Mouse (Mus musculus) thymus, postnatal 0 days (tissue): ENCODE results near the gene Sult5a1. TPM values are rescaled to one million over a fixed set of nuclear protein-coding genes. Genes with fewer than 3 reads are reported as not detected.
A peak's percentile ranks its signal among the peaks of the same experiment; 100 is the strongest.
"Not testable (repeated sequence)": the region's sequence is repeated elsewhere in the genome, so short reads cannot be mapped to it uniquely, and the experiment has no call there.

Experiments
- DNase-seq: peaks from one replicate; pipeline ENCODE4 v3.0.0-alpha.2; 2015; ENCODE audit warnings: low spot score
- polyA plus RNA-seq: library from polyadenylated mRNA; unstranded; fragments of >200 nt; fragmentation: Nextera tagmentation; extraction: Ambion mirVana; gene quantifications from 2 replicates; pipeline ENCODE4 v1.2.1, GENCODE M21; 2015

Gene Sult5a1
- polyA plus RNA-seq, 1 experiment from 2014 or later = 3.8 TPM

DNA sequence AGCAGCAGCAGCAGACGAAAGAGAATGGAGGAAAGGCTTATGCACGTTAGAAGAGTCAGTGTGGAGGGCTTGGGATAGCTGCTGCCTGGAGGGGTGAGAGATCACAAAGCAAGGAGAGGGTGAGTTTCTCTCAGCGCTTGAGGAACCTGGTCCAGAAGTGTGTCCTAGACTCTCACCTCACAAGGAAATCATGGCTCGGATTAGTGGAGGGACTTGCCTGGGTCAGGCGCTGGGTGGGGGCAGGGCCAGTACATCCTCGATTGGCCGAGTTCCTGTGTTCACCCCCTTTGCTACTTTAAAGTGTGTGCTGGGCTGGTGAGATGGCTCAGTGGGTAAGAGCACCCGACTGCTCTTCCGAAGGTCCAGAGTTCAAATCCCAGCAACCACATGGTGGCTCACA is 22.3 kb downstream of the Sult5a1 start:
- DNase-seq = no peak

DNA sequence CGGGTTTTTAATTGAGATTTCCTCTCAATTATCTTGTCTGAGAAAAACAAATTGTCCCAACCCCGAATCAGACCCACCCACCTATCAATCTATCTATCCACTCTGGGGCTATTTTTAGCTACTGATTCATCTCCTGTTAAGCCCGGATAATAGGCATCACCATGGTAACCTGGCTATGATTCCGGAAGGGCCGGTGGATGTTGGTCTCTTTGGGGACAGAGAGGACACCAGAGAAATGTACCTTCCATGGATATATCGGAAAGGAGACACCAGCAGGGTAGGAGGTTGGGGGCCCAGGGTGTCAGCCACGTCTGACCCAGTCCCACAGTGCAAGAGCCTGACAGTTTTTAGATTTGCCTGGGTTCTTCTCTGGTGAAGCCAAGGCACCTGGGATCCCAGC is 22.7 kb downstream of the Sult5a1 start:
- DNase-seq = no peak

DNA sequence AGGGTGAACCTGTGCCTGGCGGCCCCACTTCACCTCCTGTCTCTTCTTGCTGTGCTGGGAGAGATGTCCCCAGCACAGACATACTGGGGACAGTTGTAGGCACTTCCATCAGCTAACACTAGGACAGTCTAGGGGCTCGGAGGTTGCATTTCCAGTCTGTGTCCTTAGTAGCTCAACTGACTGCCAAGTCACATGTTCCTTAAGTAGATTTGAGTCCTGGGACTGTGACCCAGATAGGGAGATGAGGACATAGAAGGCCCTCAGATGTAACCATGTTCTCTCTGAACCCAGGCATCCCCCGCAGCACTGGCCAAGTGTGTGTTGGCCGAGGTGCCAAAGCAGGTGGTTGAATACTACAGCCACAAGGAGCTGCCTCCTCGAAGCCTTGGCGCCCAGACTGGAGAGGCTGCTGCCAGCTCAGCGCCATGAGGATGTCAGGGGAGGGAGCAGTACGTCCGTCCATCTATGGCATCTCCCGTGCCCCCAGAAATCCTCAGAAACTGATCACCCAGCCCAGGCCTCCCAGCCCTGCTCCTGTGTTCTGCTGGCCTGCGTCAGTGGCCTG is 23.9 kb downstream of the Sult5a1 start:
- DNase-seq = no peak

DNA sequence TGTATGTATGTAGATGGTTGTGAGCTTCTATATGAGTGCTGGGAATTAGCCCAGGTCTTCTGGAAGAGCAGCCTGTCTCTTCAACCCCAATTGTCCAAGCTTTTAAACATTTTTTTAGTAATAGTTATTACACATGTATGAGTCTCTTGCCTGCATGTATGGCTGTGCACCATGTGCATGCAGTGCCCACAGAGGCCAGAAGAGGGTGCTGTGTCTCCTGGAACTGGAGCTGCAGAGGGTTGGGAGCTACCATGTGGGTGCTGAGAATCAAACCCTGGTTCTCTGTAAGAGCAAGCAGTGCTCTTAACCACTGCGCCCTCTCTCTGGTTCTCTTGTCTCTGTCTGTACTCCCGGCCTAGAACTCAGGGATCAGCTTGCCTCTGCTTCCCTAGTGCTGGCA is 25.2 kb downstream of the Sult5a1 start:
- DNase-seq = no peak

DNA sequence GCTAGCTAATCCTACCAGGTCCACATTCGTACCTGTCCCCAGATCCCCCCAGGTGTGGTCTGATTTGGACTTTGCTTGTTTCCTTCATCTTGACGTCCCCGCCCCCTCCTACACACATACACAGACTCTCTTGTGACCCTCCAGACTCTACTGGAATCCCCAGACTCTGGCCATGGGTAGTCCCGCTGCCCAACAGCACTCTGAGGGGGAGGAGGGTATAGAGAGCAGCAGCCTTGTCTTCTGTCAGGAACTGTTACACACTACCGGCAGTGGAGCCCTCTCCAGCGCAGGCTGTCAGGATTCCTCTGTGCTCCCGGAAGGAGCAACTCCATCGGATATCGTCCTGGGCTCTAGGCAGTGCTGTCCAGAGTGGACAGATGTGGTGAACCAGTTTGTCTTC is 27.1 kb downstream of the Sult5a1 start:
- DNase-seq = no peak

DNA sequence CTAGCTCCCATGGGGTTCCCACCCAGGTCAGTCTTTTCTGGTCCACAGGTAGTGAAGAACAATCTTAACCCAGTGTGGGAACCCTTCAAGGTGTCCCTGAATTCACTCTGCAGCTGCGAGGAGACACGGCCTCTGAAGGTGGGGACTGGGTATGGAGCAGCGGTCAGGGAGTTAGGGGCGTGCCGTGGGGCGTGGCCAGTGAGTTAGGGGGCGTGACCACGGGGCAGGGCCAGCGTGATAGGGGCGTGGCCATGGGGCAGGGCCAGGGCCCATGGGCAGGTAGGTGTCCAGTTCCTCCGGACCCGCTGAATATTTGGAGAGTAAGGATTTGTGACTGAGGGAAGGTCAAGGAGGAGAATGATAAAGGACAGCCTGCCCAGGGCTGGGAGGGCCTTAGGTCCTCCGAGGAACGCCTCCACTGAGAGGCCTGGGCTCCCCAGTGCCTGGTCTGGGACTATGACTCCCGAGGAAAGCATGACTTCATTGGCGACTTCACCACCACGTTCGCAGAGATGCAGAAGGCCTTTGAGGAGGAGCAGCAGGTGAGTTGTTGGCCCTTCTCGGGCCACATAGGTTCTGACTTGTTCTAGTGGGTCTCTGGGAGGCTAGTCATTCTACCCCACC is 31.8 kb downstream of the Sult5a1 start:
- DNase-seq = no peak

DNA sequence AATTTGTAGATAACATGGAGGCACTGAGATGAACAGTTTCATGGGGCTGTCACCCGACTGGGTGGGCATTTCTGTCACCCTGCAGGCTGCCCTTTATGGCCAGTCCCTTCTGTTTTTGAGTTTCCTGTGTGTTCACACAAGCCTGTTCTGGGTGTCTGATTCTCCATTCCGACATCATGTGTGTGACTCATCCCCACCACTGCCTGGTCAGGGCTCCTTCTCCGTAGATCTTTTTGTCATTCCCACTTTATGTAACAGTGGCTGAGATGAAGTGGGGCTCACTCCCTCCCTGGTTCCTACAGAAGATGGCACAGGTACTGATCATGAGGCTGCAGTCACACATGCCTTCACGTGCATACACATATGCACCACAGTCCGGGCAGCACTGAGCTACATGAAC is 35.4 kb downstream of the Sult5a1 start:
- DNase-seq = no peak

DNA sequence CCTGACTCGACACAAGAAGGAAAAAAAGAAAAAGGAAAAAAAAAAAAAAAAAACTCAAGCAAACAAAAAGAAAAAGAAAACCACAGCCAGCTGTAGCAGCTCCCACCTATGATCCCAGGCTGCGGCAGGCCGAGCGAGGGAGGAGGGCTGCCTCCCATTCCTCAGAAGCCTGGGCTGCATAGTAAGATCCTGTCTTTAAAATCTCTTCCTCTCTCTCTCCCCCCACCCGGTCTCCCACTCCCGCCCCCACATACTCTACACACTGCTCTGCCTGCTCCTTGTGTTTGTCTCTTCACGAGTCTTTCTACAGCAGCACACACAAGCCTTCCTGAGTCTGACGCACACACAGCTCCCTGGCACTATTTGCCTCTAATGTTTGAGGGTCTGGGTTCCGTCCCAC is 36.1 kb downstream of the Sult5a1 start:
- DNase-seq = no peak

DNA sequence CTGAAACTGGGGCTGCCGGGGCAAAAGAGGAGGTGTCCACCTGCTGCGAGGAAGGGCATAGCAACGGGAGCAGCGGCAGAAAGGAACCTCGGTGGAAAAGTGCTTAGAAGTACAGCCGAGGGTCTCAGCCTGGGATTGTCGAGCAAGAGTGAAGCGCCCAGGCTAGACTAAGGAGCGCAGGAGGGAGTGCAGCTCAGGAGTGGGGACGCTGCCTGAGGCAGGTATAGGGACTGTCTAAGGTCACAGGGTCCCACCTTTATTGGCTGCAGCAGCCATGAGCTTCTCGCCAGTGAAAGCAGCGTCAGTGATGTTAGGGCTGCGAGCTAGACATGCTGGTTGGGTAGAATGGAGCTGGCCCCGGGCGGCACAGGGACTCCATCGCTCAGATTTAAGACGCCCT is 40.4 kb downstream of the Sult5a1 start:
- no peak for DNase-seq

DNA sequence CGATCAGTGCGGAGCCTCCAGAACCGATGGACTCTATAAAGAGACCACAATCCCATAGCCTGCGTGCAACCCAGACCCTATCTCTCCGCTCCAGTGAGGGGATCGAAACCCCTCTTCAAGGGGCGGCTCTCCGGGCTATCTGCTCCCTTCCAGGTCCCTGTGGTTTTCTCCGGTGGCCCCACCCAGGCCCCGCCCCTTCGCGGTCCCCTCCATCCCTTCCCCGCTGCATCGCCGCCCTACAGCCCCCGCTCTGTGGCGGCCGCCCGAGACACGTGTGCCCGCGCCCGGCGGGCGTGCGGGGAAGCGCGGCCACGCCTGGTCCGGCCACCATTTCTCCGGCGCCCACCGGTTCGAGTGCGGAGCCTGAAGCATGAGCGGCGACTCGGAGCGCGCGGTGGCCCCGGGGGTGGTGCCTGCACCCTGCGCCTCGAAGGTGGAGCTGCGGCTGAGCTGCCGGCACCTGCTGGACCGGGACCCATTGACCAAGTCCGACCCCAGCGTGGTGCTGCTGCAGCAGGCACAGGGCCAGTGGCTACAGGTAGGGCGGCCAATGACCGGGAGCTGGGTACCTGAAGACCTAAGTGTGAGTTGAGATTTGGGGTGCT is 40.9 kb downstream of the Sult5a1 start, which contains the start of gene Cpne7:
Gene Cpne7 (plus strand): TSS at position 248 of the 605 bp plus-strand sequence.
- DNase-seq = no peak

DNA sequence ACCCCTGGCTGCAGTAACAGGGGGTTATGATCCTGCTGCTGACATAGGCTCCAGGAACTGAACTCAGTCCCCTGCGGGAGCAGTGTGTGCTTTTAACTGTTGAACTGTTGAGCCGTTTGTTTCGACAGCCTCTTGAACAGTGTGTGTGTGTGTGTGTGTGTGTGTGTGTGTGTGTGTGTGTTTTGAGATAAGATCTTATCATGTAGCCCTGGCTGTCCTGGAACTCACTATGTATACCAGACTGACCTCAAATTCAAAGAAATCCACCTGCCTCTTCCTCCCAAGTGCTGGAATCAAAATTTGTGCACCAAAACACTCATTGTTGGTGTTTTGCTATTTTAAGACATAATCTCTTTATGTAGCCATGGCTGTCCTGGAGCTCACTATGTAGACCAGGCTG is 43.5 kb downstream of the Sult5a1 start:
- no peak for DNase-seq

DNA sequence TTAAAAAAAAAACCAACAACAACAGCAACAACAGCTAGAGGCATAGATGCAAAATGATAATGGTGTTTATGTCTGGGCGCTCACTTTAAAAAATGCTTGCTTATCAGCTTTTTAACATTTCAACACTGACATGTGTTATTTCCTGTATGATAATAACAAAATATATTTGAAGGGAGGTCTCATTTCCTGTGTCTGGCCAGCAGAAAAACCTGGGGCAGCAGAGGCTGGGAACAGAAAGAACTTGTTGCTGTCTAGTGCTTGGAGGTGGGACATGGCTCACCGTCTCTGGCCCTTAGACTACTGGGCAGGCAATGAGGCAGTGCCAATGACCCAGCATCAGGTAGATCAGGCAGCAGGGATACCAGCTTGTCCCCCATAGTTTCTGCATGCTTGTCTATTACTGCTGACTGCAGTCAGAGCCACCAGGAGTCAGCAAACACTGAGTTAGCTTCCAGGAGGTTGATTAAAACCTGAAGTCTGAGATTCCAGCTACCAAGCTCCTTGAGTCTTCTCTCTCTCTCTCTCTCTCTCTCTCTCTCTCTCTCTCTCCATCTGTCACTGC is 44.1 kb downstream of the Sult5a1 start:
- DNase-seq = no peak

DNA sequence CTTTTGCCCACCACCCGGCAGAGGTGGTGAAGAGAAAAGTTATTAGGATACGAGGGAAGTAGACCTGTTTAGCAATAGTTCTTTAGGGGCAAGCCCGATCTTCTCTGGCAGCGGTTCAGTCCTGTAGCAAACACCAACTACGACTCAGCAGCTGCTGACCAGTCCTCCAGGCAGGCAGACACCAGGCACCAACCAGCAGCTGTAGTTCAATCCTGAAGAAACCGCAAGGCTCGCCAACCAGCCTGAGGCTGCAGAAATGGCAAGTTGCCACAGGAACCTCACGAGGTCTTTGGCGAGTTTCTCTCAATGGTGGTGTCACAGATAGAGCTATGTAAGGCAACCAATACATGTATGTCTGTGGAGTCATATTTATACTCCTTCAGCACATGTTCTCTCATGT is 45.2 kb downstream of the Sult5a1 start:
- DNase-seq = no peak

DNA sequence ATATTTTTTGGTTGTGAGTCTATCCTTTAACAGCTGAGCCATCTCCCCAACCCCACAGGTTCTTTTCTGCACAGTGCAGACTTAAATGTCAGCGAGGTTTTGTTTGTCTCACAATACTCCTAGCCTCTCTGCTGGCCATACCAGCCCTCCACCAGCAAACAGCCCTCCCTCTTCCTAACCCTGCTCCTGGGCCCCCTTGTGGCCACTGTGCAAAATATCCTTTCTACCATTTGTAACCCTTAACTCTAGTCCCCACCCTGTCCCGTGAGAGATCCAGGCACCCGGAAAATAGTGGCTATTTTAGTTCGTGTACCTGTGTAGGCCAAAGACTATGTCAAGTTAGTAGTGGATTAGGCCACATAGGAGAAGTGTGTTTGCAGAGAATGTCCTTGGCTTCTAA is 47.5 kb downstream of the Sult5a1 start:
- peak; percentile 71 for DNase-seq

DNA sequence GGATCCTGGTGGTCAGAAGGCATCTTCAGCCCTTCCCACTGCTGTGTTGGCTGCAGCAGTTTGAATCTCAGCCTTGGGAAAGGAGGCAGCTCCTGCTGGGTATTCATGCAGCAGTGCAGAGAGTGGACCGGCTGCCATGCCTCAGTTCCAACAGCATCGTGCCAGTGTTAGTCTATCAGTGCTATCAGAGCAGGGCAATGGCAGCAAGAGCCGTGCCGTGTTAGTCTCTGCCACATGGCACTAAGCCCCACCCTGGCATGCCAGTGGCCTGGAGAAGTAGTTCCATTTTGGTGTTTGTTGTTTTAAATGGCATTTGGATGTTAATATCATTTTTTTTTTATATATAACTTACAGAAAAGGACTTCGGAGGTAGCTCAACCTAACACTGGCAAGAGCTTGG is 49.2 kb downstream of the Sult5a1 start:
- DNase-seq = no peak

DNA sequence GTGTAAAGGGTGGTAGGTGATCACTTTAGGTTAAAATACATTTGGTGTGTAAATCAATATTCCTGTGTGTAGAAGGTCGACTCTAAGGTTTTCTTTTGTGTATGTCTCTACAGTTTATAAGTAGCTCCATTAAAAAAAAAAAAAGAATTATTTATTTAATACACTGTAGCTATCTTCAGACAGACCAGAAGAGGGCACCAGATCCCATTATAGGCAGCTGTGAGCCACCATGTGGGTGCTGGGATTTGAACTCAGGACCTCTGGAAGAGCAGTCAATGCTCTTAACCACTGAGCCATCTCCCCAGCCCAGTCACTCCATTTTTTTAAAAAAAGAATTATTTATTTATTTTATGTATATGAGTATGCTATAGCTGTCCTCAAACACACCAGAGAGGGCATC is 50.1 kb downstream of the Sult5a1 start:
- DNase-seq = no peak

DNA sequence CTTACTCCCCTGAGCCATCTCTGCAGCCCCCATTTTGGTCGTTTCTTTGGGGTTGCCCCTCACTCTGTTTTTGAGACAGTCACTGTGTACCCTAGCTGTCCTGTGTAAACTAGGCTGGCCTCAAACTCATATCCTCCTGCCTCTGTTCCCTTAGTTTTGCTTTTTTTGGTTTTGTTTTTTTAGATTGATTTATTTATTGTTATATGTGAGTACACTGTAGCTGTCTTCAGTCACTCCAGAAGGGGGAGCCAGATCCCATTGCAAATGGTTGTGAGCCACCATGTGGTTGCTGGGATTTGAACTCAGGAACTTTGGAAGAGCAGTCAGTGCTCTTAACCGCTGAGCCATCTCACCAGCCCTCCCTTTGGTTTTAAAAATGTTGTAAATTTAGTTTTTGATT is 51.6 kb downstream of the Sult5a1 start:
- no peak for DNase-seq

DNA sequence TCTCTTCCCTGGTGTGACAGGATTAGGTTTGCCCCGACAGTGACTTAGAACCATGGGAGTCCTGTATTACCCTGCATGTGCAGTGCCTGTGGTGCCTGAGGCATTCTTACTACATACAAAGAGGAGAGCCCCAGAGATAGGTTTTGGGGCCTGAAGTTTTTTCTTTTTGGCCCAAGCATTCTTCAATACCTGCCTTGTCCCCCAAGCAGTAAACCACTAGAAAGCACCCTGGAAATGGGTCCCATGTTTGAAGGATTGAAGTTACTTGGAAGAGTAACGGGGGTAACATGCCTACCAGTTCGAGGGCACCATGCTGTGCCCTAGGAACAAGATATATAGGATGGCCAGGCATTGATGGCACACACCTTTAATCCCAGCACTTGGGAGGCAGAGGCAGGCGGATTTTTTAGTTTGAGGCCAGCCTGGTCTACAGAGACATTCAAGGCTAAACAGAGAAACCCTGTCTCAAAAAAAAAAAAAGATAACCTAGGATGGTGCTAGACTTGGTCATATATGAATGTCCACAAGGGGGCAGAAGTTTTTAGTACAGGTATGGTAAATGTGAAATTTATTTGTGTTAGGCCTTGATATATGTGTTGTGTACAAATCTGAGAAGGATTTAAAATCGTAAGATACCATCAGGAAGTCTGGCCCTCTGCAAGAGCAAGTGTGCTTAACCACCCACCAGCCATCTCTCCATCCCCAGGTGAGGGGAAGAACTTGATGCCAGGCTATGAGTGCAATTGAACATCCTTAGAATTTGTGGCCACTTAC is 52.4 kb downstream of the Sult5a1 start:
- DNase-seq = peak; percentile 68

DNA sequence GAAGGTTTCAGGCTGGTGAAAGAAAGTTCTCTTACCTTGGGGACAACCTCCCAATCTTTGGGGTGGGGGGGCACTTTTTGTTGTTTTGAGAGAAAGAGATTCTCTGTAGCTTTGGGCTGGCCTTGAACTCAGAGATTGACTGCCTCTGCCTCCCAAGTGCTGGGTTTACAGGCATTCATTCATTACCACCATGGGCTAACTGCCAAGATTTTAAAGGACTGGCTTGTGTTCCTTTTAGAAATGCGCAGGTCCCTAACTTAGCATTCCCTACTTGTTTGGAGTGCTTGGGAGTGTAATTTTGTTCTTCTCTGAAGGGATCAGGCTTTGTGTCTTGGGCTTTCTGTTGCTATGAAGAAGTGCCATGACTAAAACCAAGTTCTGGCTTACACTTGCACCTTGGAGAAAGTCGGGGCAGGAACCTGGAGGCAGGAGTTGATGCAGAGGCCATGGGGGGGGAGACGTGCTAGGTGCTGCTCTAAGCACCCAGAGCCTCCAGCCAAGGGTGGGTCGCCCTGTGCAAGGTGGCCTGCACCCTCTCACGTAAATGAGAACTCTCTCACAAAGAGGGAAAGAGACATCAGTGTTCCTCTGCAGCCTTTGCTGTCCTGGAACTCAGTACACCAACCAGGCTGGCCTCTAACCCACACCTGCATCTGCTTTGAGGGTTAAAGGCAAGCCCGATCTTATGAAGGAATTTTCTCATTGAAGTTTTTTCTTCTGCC is 53.9 kb downstream of the Sult5a1 start:
- no peak for DNase-seq

DNA sequence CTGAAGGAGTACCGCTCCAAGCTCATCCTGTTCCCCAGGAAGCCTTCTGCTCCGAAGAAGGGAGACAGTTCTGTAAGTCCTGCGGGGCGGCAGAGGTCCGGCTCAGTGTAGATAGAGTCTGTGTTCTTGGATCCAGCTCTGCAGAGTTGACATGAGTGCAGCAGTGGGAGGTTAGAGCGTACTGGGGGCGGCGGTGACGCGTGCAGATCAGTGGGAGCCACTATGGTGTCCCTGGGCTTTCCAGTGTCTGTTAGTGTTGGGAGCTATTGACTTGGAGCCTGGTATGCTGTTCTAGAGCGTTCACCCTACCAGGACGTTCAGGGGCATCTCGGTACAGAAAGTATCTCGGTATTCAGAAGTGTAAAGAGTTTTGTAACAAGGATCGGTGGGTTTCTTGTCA is 54.8 kb downstream of the Sult5a1 start:
- no peak for DNase-seq

DNA sequence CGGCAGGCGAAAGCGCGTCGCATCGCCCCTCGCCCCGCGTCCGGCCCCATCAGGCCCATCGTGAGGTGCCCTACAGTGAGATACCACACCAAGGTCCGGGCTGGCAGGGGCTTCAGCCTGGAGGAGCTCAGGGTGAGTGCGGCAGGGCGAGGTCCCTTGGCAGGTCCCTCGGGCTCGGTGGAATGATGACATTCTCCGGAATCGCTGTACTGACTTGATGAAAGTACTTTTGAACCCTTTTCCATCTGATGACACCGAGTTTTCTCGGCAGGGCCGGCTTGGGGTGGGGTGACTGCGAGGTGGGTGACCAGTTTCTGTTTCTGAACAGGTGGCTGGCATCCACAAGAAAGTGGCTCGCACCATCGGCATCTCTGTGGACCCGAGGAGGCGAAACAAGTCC is 55.3 kb downstream of the Sult5a1 start:
- not testable (repeated sequence) for DNase-seq
